Mouse (Mus musculus) embryonic facial prominence, embryonic 10.5 days (tissue): ENCODE data around the gene P3h2. TPM values are rescaled to one million over a fixed set of nuclear protein-coding genes. Genes with fewer than 3 reads are reported as not detected.

ENCODE experiments used
- DNase-seq: peaks from one replicate; pipeline ENCODE4 v3.0.0-alpha.2; 2017; ENCODE audit warnings: low spot score
- H3K27ac ChIP-seq: fragments of 300-500 bp; sonication (generic); replicated peaks from 2 replicates; pipeline ENCODE4 v1.5.1; 2016; ENCODE audit warnings: mild to moderate bottlenecking
- H3K27me3 ChIP-seq: fragments of 300-500 bp; sonication (generic); replicated peaks from 2 replicates; pipeline ENCODE4 v1.6.1; 2016; ENCODE audit warnings: low read depth, mild to moderate bottlenecking; ENCODE audit not compliant: poor library complexity, severe bottlenecking
- H3K36me3 ChIP-seq: fragments of 300-500 bp; sonication (generic); replicated peaks from 2 replicates; pipeline ENCODE4 v1.6.1; 2016; ENCODE audit warnings: mild to moderate bottlenecking, moderate library complexity
- H3K4me1 ChIP-seq: fragments of 300-500 bp; sonication (generic); 2 replicates; pipeline ENCODE4 v1.6.1; 2016
- H3K4me3 ChIP-seq: fragments of 300-500 bp; sonication (generic); 2 replicates; pipeline ENCODE4 v1.5.1; 2016; ENCODE audit warnings: mild to moderate bottlenecking, moderate library complexity
- H3K9me3 ChIP-seq: fragments of 300-500 bp; sonication (generic); 2 replicates; pipeline ENCODE4 v1.6.1; 2016; ENCODE audit warnings: mild to moderate bottlenecking
- WGBS: fragments of 180-500 bp; shearing (Covaris S2); methylation state at CpG from one replicate; pipeline ENCODE4 v1.1.7; 2016; 5-methylcytosine and 5-hydroxymethylcytosine counted together
- polyA plus RNA-seq: library from polyadenylated mRNA; unstranded; fragments of >200 nt; fragmentation: Nextera tagmentation; extraction: Ambion mirVana; gene quantifications from 2 replicates; pipeline ENCODE4 v1.2.1, GENCODE M21; 2016

Gene P3h2
- 3.4 and 3.7 TPM in 2 replicates for polyA plus RNA-seq

DNA sequence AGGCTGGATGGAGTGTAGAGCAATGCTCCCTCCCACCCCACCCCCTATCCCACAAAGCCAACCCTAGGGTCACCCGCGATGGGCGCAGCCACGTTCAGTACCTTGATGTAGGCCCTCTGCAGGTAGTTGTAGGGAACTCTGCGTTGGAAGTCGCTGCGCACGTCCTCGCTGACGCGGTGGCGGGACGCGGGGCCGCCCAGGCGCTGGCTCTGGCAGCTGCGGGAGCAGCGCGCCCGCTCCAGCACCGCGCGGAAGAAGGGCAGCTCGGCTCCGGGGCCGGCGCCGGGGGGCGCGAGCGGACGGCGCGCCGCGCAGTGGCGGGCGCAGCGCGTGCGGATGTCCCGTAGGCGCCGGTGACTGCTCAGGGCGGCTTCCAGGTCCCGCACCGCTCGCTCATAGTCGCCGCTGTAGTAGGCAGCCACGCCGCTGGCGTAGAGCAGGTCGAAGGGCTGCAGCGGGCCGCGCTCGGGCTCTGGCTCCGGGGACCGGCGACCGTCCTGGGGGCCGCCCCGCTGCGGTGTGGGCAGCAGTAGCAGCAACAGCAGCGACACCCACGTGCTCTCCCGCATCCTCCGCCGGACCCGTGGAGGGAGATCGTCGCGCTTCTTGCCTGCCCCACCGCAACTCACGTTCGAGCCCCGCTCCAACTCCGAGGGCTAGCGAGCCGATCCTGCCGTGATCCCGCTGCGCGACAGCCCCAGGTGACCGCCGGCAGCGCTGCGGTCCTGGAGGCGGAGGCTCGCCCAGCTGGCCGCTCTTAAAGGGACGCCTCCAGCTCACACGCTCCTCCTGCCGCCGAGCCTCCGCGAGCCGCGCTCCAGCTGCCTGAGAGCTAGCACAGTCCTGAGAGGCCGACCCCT is at the start of gene P3h2:
TSS of gene P3h2 (minus strand) at position 670 of the 860 bp plus-strand sequence.
- WGBS, result under 1% methylated on average over 101 of the region's 101 CpGs
- H3K4me1 ChIP-seq, result peaks cover 32% of the 10 kb centered on the region
- H3K36me3 ChIP-seq, result no peaks in the 10 kb centered on the region
- H3K9me3 ChIP-seq, result no peaks in the 10 kb centered on the region
- H3K27ac ChIP-seq, result peak within 1 kb of the TSS; percentile 90
- peak within 1 kb of the TSS; percentile 75 for H3K4me3 ChIP-seq
- H3K27me3 ChIP-seq, result peaks cover 32% of the 10 kb centered on the region
- DNase-seq, result peak; percentile 85

DNA sequence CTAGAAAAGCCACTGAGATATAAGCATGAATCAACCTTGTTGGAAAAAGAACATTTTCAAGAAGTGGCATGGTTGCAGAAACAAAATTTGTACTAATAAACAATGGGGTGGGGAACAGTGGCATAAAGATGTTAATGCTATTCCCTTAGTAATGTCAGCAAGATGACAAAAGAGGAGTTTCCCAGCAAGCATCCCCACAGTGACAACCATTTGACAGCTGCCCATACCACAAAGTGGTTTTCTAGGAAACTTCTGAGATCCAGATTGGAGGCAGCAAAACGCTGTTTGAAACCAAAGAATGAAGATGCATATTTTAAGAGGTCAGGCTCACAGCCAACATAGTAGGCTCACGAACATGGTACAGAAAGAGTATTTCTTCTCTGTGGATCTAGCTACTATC is 46.7 kb upstream of the P3h2 start:
- DNase-seq, result no peak
- H3K4me1 ChIP-seq, result 0 out of 2 replicates have a peak, but pooled peaks cover 2% of the 10 kb centered on the region
- 93% methylated on average over 2 of the region's 2 CpGs for WGBS
- H3K9me3 ChIP-seq, result no peaks in the 10 kb centered on the region
- H3K36me3 ChIP-seq, result no peaks in the 10 kb centered on the region
- no peaks in the 10 kb centered on the region for H3K27me3 ChIP-seq
- no peak overlapping the region for H3K27ac ChIP-seq
- H3K4me3 ChIP-seq, result no peak overlapping the region

- DNase-seq, result no peak
- Histone ChIP-seq H3K27me3 (no peaks in the 10 kb centered on the region), H3K9me3 (no peaks in the 10 kb centered on the region), H3K27ac (no peak overlapping the region), H3K36me3 (no peaks in the 10 kb centered on the region), H3K4me1 (0 out of 2 replicates have a peak, but pooled peaks cover 2% of the 10 kb centered on the region), H3K4me3 (no peak overlapping the region)
- 83% methylated on average over 1 of the region's 1 CpGs for WGBS
Observed at GRCm38 (mm10) chr16:26150943-26151342, 45.4 kb upstream of the P3h2 start.

GRCm38 (mm10) chr16:26146853-26147252 is 41.3 kb upstream of the P3h2 start:
- peaks cover 4% of the 10 kb centered on the region; the same call in 1 of the 2 replicates for H3K4me1 ChIP-seq
- no peak for DNase-seq

DNA sequence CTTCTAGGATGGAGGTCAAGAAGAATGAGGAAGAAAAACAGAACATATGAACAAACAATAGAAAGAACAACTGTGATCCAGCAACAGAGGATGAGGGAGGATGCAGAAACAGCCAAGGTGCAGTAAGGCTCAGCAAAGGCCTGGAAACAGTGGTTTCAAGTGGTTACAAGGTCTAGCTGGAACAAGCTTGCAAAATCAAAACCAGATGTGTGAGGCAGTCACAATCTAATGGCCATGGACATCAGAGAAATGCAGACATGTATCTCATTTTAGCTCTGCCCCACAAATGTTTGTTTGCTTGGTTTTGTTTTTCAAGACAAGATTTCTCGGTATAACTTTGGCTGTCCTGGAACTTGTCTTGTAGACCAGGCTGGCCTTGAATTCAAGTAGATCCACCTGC is 25.5 kb upstream of the P3h2 start:
- H3K9me3 ChIP-seq, result no peaks in the 10 kb centered on the region
- WGBS, result 41% methylated on average over 1 of the region's 1 CpGs
- peaks cover 5% of the 10 kb centered on the region; the same call in 1 of the 2 replicates for H3K4me1 ChIP-seq
- no peak overlapping the region for H3K27ac ChIP-seq
- H3K27me3 ChIP-seq, result no peaks in the 10 kb centered on the region
- no peaks in the 10 kb centered on the region for H3K36me3 ChIP-seq
- peak; percentile 15 for DNase-seq
- H3K4me3 ChIP-seq, result no peak overlapping the region

More at GRCm38 (mm10) chr16:26146853-26147252, 41.3 kb upstream of the P3h2 start:
- H3K27me3 ChIP-seq, result no peaks in the 10 kb centered on the region
- no peak overlapping the region for H3K4me3 ChIP-seq
- H3K9me3 ChIP-seq, result no peaks in the 10 kb centered on the region
- H3K27ac ChIP-seq, result no peak overlapping the region
- WGBS, result 82% methylated on average over 1 of the region's 1 CpGs
- no peaks in the 10 kb centered on the region for H3K36me3 ChIP-seq

- no peak for DNase-seq
- Histone ChIP-seq H3K4me1 (peaks cover 27% of the 10 kb centered on the region), H3K36me3 (no peaks in the 10 kb centered on the region), H3K4me3 (no peak overlapping the region), H3K27me3 (peaks cover 32% of the 10 kb centered on the region), H3K27ac (no peak overlapping the region), H3K9me3 (no peaks in the 10 kb centered on the region)
- 85% methylated on average over 5 of the region's 5 CpGs for WGBS
Observed at GRCm38 (mm10) chr16:26106618-26107017, 1.0 kb upstream of the P3h2 start.

DNA sequence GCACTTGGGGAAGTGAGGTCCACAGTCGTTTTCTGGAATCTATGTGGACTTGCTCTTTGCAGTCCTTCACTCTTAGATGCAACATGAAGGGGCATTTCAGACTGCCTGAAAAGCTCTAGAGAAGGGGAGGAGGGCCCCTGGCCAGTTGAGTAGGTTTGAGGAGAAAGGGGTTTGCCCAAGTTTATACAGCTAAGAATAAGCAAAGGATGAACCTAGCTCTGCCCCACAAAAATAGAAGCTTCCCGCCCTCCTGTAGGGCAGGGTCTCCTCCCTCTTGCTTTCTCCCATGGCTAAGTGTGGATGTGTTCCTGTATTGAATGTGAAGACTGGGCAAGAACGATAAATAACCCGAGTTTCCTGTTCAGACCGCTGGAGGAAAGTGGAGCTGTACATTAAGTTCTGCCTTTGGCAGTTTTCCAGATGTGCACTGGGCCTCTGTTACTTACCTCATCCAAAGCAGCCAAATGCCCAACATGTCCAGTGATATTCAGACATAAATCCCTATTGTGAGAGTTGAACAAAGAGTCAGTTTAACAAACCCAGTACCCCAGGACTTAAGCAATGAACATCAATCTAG is 545 bp upstream of the P3h2 start:
- peaks cover 32% of the 10 kb centered on the region for H3K27me3 ChIP-seq
- H3K4me1 ChIP-seq, result peaks cover 27% of the 10 kb centered on the region
- H3K27ac ChIP-seq, result peak overlapping the region; percentile 90
- WGBS, result 9% methylated on average over 5 of the region's 5 CpGs
- H3K9me3 ChIP-seq, result no peaks in the 10 kb centered on the region
- DNase-seq, result no peak
- H3K36me3 ChIP-seq, result no peaks in the 10 kb centered on the region
- peak overlapping the region; percentile 75 for H3K4me3 ChIP-seq

DNA sequence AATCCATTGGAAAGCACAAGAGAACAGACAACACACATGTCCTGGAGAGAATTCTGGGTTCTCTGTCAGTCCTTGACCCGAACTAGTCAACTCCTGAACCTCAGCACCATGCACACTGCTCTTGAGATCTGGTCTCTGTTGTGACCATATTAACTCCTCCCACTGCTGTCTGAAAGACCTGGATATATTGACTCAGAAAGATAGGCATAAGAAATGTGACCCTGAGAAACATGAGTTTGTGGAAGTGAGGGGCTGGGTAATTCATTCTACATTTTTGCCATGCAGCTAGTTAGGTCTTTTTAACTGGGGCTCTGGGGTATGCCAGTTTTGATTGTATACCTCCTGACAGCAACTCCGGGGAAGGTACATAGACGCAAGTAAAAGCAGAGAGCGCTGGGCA is 1.3 kb downstream of the P3h2 start:
- peaks cover 37% of the 10 kb centered on the region for H3K4me1 ChIP-seq
- H3K27ac ChIP-seq, result 0 out of 2 replicates have a peak overlapping the region, but pooled peaks have one; percentile 90
- H3K36me3 ChIP-seq, result no peaks in the 10 kb centered on the region
- 40% methylated on average over 4 of the region's 4 CpGs for WGBS
- no peaks in the 10 kb centered on the region for H3K9me3 ChIP-seq
- H3K4me3 ChIP-seq, result peak overlapping the region; percentile 75
- no peak for DNase-seq
- peaks cover 32% of the 10 kb centered on the region for H3K27me3 ChIP-seq

DNA sequence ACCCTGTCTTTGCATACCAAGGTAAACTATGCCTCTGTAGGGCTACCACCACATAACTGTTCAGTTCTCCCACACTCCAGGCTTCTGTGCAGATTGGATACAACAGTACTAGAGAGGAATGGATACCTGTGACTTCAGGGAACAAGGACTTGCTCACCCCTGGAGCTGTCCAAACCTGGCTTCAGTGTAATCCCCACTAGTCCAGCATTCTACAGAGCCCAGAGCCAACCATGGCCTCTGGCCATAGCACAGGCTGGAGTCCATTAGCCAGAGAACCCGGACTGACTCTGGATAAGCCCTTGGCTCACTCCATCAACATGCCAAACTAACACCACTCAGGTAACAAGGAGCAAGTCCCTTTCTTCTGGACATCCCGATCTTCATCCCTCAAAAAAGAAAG is 2.7 kb downstream of the P3h2 start:
- Histone ChIP-seq H3K36me3 (no peaks in the 10 kb centered on the region), H3K27me3 (peaks cover 32% of the 10 kb centered on the region), H3K4me1 (peaks cover 37% of the 10 kb centered on the region), H3K9me3 (no peaks in the 10 kb centered on the region), H3K27ac (no peak overlapping the region), H3K4me3 (no peak overlapping the region)
- 80% methylated on average over 2 of the region's 2 CpGs for WGBS
- no peak for DNase-seq

DNA sequence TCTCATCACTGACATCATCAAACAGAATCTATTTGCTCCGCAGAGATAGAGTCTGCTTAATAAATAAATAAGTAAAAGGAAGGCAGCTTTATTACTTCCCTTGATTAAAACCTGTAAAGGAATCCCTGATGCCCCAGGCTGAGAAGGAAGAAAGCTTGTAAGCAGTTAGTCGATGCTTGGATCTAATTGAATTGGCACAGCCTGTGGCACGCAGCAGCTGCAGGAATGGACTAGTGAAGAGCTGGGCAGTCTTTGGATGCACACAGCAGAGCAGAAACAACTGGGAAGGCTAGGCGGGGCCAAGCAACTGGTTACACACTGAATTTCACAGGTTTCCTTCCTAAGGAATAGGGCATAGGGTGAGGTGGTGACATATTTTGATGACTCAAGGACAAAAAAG is 5.4 kb downstream of the P3h2 start:
- H3K27ac ChIP-seq, result no peak overlapping the region
- H3K9me3 ChIP-seq, result no peaks in the 10 kb centered on the region
- H3K36me3 ChIP-seq, result no peaks in the 10 kb centered on the region
- H3K27me3 ChIP-seq, result peaks cover 18% of the 10 kb centered on the region; the same call in 1 of the 2 replicates
- WGBS, result 43% methylated on average over 4 of the region's 4 CpGs
- no peak overlapping the region for H3K4me3 ChIP-seq
- peaks cover 27% of the 10 kb centered on the region for H3K4me1 ChIP-seq
- no peak for DNase-seq

- no peak overlapping the region for H3K27ac ChIP-seq
- no peaks in the 10 kb centered on the region for H3K27me3 ChIP-seq
- no peak for DNase-seq
- H3K36me3 ChIP-seq, result no peaks in the 10 kb centered on the region
- no peaks in the 10 kb centered on the region for H3K9me3 ChIP-seq
- no peak overlapping the region for H3K4me3 ChIP-seq
- H3K4me1 ChIP-seq, result peaks cover 10% of the 10 kb centered on the region; the same call in 1 of the 2 replicates
- WGBS, result 78% methylated on average over 7 of the region's 7 CpGs
Observed at GRCm38 (mm10) chr16:26095696-26096284, 9.8 kb downstream of the P3h2 start.

DNA sequence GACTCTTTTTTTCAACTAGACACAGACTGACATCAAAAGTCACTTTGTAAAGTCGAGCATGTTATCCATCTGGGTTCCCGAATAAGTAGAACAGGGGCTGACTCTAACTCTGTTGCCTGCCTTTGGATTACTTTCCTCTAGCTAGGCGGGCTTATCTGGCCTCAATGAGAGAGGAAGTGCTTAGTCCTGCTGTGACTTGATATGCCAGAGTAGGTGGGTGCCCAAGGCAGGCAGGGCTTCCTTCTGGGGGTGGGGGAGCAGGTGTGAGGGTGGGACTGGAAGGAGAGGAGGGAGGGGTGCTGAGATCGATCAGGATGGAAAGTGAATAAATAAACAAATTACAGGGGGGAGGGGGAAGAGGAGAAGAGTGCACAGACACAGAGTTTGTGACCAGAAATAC is 11.7 kb downstream of the P3h2 start:
- DNase-seq, result no peak

More for the DNA sequence above, 11.7 kb downstream of the P3h2 start:
- H3K4me1 ChIP-seq, result no peaks in the 10 kb centered on the region
- H3K27me3 ChIP-seq, result no peaks in the 10 kb centered on the region
- WGBS, result 75% methylated on average over 4 of the region's 4 CpGs
- no peak overlapping the region for H3K27ac ChIP-seq
- H3K4me3 ChIP-seq, result no peak overlapping the region
- no peaks in the 10 kb centered on the region for H3K9me3 ChIP-seq
- no peaks in the 10 kb centered on the region for H3K36me3 ChIP-seq
